Mouse (Mus musculus): ENCODE measurements around the gene Rngtt.

DNA sequence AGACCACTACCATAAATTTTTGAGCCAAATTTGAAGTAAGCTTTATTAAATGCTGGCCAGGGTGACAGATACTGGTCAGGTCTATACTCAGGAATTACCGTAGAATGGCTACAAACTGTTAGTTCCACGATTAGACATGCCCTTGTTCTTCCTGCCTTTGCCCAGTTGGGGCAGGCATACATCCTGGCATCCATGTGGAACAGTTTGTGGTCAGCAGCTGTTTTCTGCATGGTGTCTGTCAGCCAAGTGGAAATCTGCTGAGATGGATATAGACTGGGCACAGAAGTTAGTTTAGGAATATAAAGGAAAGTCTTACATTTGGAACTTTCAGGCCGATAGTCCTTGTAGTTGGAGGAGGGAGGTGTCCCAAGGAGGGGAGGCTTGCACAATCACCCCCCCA is 136.8 kb downstream of the Rngtt start:
- TF ChIP-seq CTCF (IDR thresholded peaks at IDR 0.05; ENCODE audit: low read depth): no peak
- TF ChIP-seq EP300 (IDR thresholded peaks at IDR 0.05; ENCODE audit: low read depth): no peak
